Mouse (Mus musculus) cortical plate, adult 2 months (tissue): ENCODE measurements around the gene Olfr1211. TPM values are rescaled to one million over a fixed set of nuclear protein-coding genes. Genes with fewer than 3 reads are reported as not detected.

Experiments used
- H3K27ac ChIP-seq: fragments of 200-500 bp; 2 replicates; pipeline ENCODE4 v1.5.1; 2012; ENCODE audit warnings: low read length, control low read depth, inconsistent platforms; ENCODE audit not compliant: insufficient read depth
- H3K4me1 ChIP-seq: fragments of 200-500 bp; 2 replicates; pipeline ENCODE4 v1.6.1; 2011; ENCODE audit warnings: low read length; ENCODE audit not compliant: control insufficient read depth, insufficient read depth
- H3K4me3 ChIP-seq: fragments of 200-500 bp; 2 replicates; pipeline ENCODE4 v1.5.1; 2011; ENCODE audit warnings: mild to moderate bottlenecking, low read length, control low read depth; ENCODE audit not compliant: insufficient read depth
- CTCF ChIP-seq: fragments of 200-500 bp; IDR thresholded peaks from 2 replicates; pipeline ENCODE4 v1.5.1; 2011; ENCODE audit warnings: mild to moderate bottlenecking, control low read depth, low read length; ENCODE audit not compliant: insufficient read depth; ENCODE audit errors: extremely low read depth
- POLR2A ChIP-seq: fragments of 200-500 bp; IDR thresholded peaks from 2 replicates; pipeline ENCODE4 v1.6.1; 2011; ENCODE audit warnings: mild to moderate bottlenecking, low read length, control low read depth; ENCODE audit not compliant: insufficient read depth; ENCODE audit errors: extremely low read depth
- polyA plus RNA-seq: library from polyadenylated mRNA; depleted of rRNA; stranded (reverse); fragments of >200 nt; gene quantifications from 2 replicates; pipeline ENCODE4 v1.2.3, GENCODE M21; 2012; rRNA removed

The Olfr1211 gene
- not detected in 2 replicates for polyA plus RNA-seq

GRCm38 (mm10) chr2:88938011-88938410 is at the start of gene Olfr1211:
Olfr1211 (minus strand) TSS chr2:88938111.
- Histone ChIP-seq H3K4me3 (no peak within 1 kb of the TSS), H3K4me1 (no peaks in the 10 kb centered on the region), H3K27ac (no peak within 1 kb of the TSS)
- TF ChIP-seq POLR2A, result no peak
- TF ChIP-seq CTCF, result no peak

GRCm38 (mm10) chr2:88980181-88980580 is 42.3 kb upstream of the Olfr1211 start, which contains the start of gene Gm13762:
Gm13762 (minus strand) TSS chr2:88980281.
- Histone ChIP-seq H3K4me3 (no peak within 1 kb of the TSS), H3K4me1 (no peaks in the 10 kb centered on the region), H3K27ac (no peak within 1 kb of the TSS)
- TF ChIP-seq POLR2A (no peak), CTCF (no peak)

- Histone ChIP-seq H3K4me1 (no peaks in the 10 kb centered on the region), H3K4me3 (no peak within 1 kb of the TSS), H3K27ac (no peak within 1 kb of the TSS)
- no peak for TF ChIP-seq CTCF
- TF ChIP-seq POLR2A, result no peak
Observed at GRCm38 (mm10) chr2:88953669-88954068, 15.8 kb upstream of the Olfr1211 start, which contains the start of gene Olfr1212. Olfr1212 (plus strand) TSS chr2:88953969.

- H3K27ac ChIP-seq, result no peak within 1 kb of the TSS
- no peaks in the 10 kb centered on the region for H3K4me1 ChIP-seq
- no peak within 1 kb of the TSS for H3K4me3 ChIP-seq
- TF ChIP-seq POLR2A (no peak), CTCF (no peak)
Observed at GRCm38 (mm10) chr2:88915057-88915456, 22.9 kb downstream of the Olfr1211 start, which contains the start of gene Olfr1209. Olfr1209 (minus strand) TSS chr2:88915157.

- no peaks in the 10 kb centered on the region for H3K4me1 ChIP-seq
- no peak within 1 kb of the TSS for H3K27ac ChIP-seq
- H3K4me3 ChIP-seq, result no peak within 1 kb of the TSS
- TF ChIP-seq POLR2A (no peak), CTCF (no peak)
Observed at GRCm38 (mm10) chr2:88902211-88902610, 35.7 kb downstream of the Olfr1211 start, which contains the start of gene Olfr1208. Olfr1208 (minus strand) TSS chr2:88902311.

Other genes with a start within 250 kb of the Olfr1211 start
- gene Olfr1195, start 248.9 kb downstream of the Olfr1211 start, polyA plus RNA-seq, result not detected in 2 replicates
- not detected in 2 replicates for gene Olfr1196, start 233.5 kb downstream of the Olfr1211 start, polyA plus RNA-seq
- gene Olfr1197, start 205.7 kb downstream of the Olfr1211 start, polyA plus RNA-seq, result not detected in 2 replicates
- gene Olfr1198, start 186.7 kb downstream of the Olfr1211 start, polyA plus RNA-seq, result not detected in 2 replicates
- gene Olfr1199, start 177.6 kb downstream of the Olfr1211 start, polyA plus RNA-seq, result not detected in 2 replicates
- not detected in 2 replicates for gene Olfr1200, start 167.6 kb downstream of the Olfr1211 start, polyA plus RNA-seq
- gene Olfr1201, start 145.1 kb downstream of the Olfr1211 start, polyA plus RNA-seq, result not detected in 2 replicates
- gene Olfr1202, start 123.6 kb downstream of the Olfr1211 start, polyA plus RNA-seq, result not detected in 2 replicates
- not detected in 2 replicates for gene Olfr1205, start 108.4 kb downstream of the Olfr1211 start, polyA plus RNA-seq
- not detected in 2 replicates for gene Olfr1204, start 88.8 kb downstream of the Olfr1211 start, polyA plus RNA-seq
- not detected in 2 replicates for gene Olfr1206, start 74.9 kb downstream of the Olfr1211 start, polyA plus RNA-seq
- gene Olfr1208, start 35.8 kb downstream of the Olfr1211 start, polyA plus RNA-seq, result not detected in 2 replicates
- not detected in 2 replicates for gene Olfr1209, start 23.0 kb downstream of the Olfr1211 start, polyA plus RNA-seq
- gene Olfr1212, start 15.9 kb upstream of the Olfr1211 start, polyA plus RNA-seq, result not detected in 2 replicates
- gene Gm13762, start 42.2 kb upstream of the Olfr1211 start, polyA plus RNA-seq, result 0.04 TPM in 1 of 2 replicates, not detected in the other
- gene Olfr1214, start 54.5 kb upstream of the Olfr1211 start, polyA plus RNA-seq, result not detected in 2 replicates
- gene Olfr1215, start 68.9 kb upstream of the Olfr1211 start, polyA plus RNA-seq, result not detected in 2 replicates
- not detected in 2 replicates for gene Olfr1216, start 80.2 kb upstream of the Olfr1211 start, polyA plus RNA-seq
- not detected in 2 replicates for gene Olfr1217, start 94.0 kb upstream of the Olfr1211 start, polyA plus RNA-seq
- not detected in 2 replicates for gene Olfr1218, start 123.1 kb upstream of the Olfr1211 start, polyA plus RNA-seq
- gene Olfr1219, start 145.4 kb upstream of the Olfr1211 start, polyA plus RNA-seq, result not detected in 2 replicates
- not detected in 2 replicates for gene Olfr1220, start 168.7 kb upstream of the Olfr1211 start, polyA plus RNA-seq
- not detected in 2 replicates for gene Olfr1221, start 179.2 kb upstream of the Olfr1211 start, polyA plus RNA-seq
- gene Olfr1222, start 194.9 kb upstream of the Olfr1211 start, polyA plus RNA-seq, result not detected in 2 replicates
- not detected in 2 replicates for gene Olfr1223, start 213.4 kb upstream of the Olfr1211 start, polyA plus RNA-seq
- not detected in 2 replicates for gene Olfr1224-ps1, start 226.0 kb upstream of the Olfr1211 start, polyA plus RNA-seq
- not detected in 2 replicates for gene Olfr1225, start 236.6 kb upstream of the Olfr1211 start, polyA plus RNA-seq